Mouse (Mus musculus): ENCODE data around the gene Tifa. TPM values are rescaled to one million over a fixed set of nuclear protein-coding genes. Genes with fewer than 3 reads are reported as not detected.

Gene Tifa
- polyA plus RNA-seq, 1 experiment from 2014 or later: 86.0 TPM

DNA sequence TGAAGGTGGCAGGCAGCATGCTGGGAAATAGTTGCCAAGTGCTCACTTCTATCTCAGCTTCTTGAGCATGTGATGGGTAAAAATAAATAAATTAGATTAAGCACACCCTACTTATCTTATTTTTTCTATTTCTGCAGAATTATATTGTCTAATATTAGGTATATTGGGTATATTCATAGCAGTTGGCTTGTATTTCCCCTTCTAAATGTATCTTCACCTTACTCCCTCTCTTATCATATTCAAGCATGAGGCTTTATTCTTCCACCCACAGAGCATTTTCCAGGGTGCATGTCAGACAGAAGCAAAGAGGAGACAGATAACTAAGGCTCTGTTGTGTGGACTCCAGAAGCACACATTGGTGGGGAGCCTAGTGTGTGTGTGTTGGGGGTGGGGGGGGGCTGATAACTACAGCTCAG lies 31.7 kb upstream of the Tifa start:
- ChIA-PET CTCF (interaction anchor here (0.8 to 8.9 kb wide), 8 partner anchors 8 to 285 kb away, joined by 3 to 47 read pairs (median 4); partner anchors contain the start of gene Neurog2), POLR2A (interaction anchor here (1.0 kb wide), 1 partner anchor 12 kb away, joined by 3 read pairs; no protein-coding TSS in a partner anchor)
- H3K27me3 ChIP-seq: no peaks in the 10 kb centered on the region
- no peak for DNase-seq (ENCODE audit: low read depth, low spot score)
- TF ChIP-seq CTCF (IDR thresholded peaks at IDR 0.05): no peak
- ATAC-seq: no peak
- in situ Hi-C loops (cut with MboI; ENCODE audit: low pct_unique_long_range_greater_than_20kb): loop anchor here (5.0 to 10.0 kb wide), 2 partner anchors 191 to 313 kb away; no protein-coding TSS in a partner anchor

DNA sequence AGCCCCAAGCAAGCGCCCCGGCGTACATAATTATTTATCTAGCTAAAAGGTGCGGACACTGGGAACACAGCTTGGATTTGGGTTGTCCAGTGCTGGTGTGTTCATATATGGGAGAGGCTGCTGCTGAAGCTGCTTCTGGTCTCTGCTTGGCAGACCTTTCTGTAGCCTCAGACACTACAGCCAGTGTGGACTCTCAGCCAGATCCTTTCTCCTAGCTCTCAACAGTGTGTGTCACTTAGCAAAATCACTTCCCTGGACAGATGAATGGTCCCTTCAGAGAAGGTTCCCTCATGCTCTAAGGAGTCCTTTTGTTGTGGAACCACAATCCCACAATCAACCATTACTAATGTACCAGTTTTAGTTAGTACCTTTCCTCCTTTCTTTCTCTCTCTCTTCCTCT lies 30.8 kb upstream of the Tifa start:
- POLR2A ChIA-PET: interaction anchor here (0.7 to 0.9 kb wide), 3 partner anchors 10 to 129 kb away, joined by 3 to 4 read pairs (median 3); no protein-coding TSS in a partner anchor
- in situ Hi-C loops (cut with MboI; ENCODE audit: low pct_unique_long_range_greater_than_20kb): loop anchor here (5.0 to 10.0 kb wide), 2 partner anchors 192 to 314 kb away; no protein-coding TSS in a partner anchor
- DNase-seq (ENCODE audit: low read depth, low spot score): no peak
- ATAC-seq: no peak
- H3K27me3 ChIP-seq: no peaks in the 10 kb centered on the region
- CTCF ChIA-PET: interaction anchor here (0.9 to 8.9 kb wide), 20 partner anchors 9 to 306 kb away, joined by 3 to 53 read pairs (median 6); partner anchors contain the start of gene Neurog2
- no peak for TF ChIP-seq CTCF (IDR thresholded peaks at IDR 0.05)

DNA sequence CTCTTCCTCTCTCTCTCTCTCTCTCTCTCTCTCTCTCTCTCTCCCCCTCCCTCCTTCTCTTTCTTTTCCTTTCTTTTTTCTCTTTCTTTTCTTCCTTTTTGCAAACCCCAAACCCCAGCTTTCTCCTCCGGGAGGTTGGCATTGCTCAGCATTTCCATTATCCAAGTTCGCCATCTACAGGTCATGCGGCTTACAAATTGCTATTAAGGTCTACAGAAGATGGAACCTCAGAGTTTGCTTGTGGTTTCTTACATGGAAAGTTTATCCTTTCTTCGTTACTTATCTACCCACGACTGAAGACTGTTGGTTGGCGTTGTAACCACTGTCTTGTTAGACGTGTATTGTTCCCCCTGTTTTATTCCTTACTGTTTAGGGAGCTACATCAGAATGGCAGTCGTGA lies 30.4 kb upstream of the Tifa start:
- DNase-seq (ENCODE audit: low read depth, low spot score) (no peak), ATAC-seq (peak; percentile 32)
- in situ Hi-C loops (cut with MboI; ENCODE audit: low pct_unique_long_range_greater_than_20kb): loop anchor here (5.0 to 10.0 kb wide), 2 partner anchors 192 to 314 kb away; no protein-coding TSS in a partner anchor
- POLR2A ChIA-PET: interaction anchor here (0.5 to 0.9 kb wide), 7 partner anchors 10 to 566 kb away, joined by 3 to 7 read pairs (median 4); partner anchors contain the start of gene Neurog2
- CTCF ChIA-PET: interaction anchor here (0.7 to 8.9 kb wide), 25 partner anchors 10 to 306 kb away, joined by 3 to 53 read pairs (median 4); partner anchors contain the start of gene Neurog2
- H3K27me3 ChIP-seq: no peaks in the 10 kb centered on the region
- TF ChIP-seq CTCF (IDR thresholded peaks at IDR 0.05): peak; percentile 79

DNA sequence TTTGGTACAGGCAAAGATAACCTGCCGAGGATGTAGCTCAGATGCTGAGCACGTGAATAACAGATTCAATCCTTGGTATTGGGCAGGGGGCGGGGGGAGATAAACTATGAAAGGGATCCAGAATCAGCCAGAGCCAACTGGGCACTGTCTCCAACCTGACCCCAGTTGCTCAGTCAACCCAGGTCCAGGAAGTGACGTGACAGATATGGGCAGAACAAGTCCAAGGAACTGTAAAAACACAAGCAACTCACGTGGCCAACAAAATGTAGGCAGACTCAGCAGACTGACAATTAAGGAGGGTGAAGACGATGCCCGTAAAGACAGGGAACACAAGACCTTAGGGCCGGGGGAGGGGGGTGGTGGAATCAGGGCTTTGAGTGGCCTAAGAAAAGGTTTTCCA lies 27.2 kb upstream of the Tifa start:
- no peaks in the 10 kb centered on the region for H3K27me3 ChIP-seq
- no peak for ATAC-seq
- POLR2A ChIA-PET: interaction anchor here (0.6 kb wide), 2 partner anchors 318 to 400 kb away, joined by 3 to 9 read pairs; no protein-coding TSS in a partner anchor
- TF ChIP-seq CTCF (IDR thresholded peaks at IDR 0.05): no peak
- in situ Hi-C loops (cut with MboI; ENCODE audit: low pct_unique_long_range_greater_than_20kb): no loop called here
- CTCF ChIA-PET: interaction anchor here (0.6 to 8.9 kb wide), 17 partner anchors 7 to 197 kb away, joined by 3 to 53 read pairs (median 4); partner anchors contain the start of genes Alpk1 and Neurog2
- DNase-seq (ENCODE audit: low read depth, low spot score): no peak

DNA sequence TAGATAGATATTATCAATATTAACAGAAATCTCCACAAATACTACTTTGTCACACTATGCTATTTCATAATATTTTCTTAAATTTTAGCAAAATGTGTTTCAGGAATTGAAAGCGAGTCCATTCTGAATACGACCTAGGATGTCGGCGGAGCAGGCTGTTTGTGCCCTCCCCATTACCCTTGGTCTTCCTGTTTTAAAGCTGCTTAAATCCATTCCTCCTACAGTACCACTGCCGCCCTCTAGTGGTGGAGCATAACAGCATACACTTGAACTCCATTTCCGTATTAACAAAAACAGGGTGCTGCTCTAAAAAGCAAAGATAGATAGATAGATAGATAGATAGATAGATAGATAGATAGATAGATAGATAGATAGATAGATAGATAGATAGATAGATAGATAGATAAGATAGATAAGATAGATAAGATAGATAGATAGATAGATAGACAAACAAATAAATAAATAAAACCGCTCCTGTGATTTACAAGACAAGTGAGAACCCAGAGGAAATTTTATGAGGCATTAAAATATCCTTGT lies 26.5 kb upstream of the Tifa start:
- ATAC-seq (peak; percentile 90), DNase-seq (ENCODE audit: low read depth, low spot score) (peak; percentile 61)
- H3K27me3 ChIP-seq: no peaks in the 10 kb centered on the region
- ChIA-PET POLR2A (interaction anchor here (0.8 kb wide), 1 partner anchor 88 kb away, joined by 4 read pairs; no protein-coding TSS in a partner anchor), CTCF (interaction anchor here (0.6 to 8.9 kb wide), 14 partner anchors 8 to 196 kb away, joined by 3 to 53 read pairs (median 3); partner anchors contain the start of genes Alpk1 and Neurog2)
- in situ Hi-C loops (cut with MboI; ENCODE audit: low pct_unique_long_range_greater_than_20kb): no loop called here
- TF ChIP-seq CTCF (IDR thresholded peaks at IDR 0.05): peak; percentile 92

DNA sequence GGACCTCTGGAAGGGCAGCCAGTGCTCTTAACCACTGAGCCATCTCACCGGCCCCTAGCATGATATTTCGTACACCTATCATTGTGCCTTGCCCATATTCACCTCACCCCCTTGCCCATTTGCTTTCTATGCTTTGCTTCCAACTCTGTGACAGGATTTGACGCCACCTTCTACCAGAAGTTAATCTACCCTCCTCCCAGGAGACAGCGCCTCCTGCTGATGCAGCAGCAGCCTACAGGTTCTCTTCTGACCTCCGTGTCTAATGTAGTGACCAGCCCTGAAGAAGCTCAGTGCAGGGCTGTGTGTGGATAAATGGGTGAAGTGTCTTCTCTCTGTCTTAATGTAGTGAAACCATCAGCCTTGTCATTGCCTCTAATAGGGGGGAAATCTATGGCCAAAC lies 25.1 kb upstream of the Tifa start:
- TF ChIP-seq CTCF (IDR thresholded peaks at IDR 0.05): peak; percentile 59
- CTCF ChIA-PET: interaction anchor here (1.1 to 3.7 kb wide), 5 partner anchors 10 to 186 kb away, joined by 3 to 10 read pairs (median 6); partner anchors contain the start of gene Alpk1
- ATAC-seq: no peak
- in situ Hi-C loops (cut with MboI; ENCODE audit: low pct_unique_long_range_greater_than_20kb): no loop called here
- no peak for DNase-seq (ENCODE audit: low read depth, low spot score)
- POLR2A ChIA-PET: no interaction called here
- no peaks in the 10 kb centered on the region for H3K27me3 ChIP-seq

DNA sequence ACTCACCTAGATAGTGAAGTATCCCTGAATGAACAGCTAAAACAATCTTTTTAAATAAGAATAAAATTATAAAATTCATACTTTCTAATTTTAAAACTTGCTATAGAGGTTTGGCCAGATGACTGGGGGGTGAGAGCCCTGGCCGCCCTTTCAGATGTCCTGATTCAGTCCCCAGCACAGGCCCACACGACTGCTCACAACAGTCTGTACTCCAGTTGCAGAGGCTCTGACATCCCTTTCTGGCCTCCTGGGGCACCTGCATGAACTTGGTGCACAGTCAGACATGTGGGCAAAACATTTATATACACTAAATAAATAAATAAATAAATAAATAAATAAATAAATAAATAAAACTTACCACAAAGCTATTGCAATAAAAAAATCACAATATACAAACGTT lies 23.6 kb upstream of the Tifa start:
- no peak for TF ChIP-seq CTCF (IDR thresholded peaks at IDR 0.05)
- POLR2A ChIA-PET: interaction anchor here (0.9 kb wide), 1 partner anchor 14 kb away, joined by 4 read pairs; the partner anchor contains the start of gene Alpk1
- no peaks in the 10 kb centered on the region for H3K27me3 ChIP-seq
- DNase-seq (ENCODE audit: low read depth, low spot score) (no peak), ATAC-seq (no peak)
- in situ Hi-C loops (cut with MboI; ENCODE audit: low pct_unique_long_range_greater_than_20kb): no loop called here
- CTCF ChIA-PET: interaction anchor here (0.9 to 3.7 kb wide), 3 partner anchors 11 to 141 kb away, joined by 4 to 10 read pairs (median 10); partner anchors contain the start of gene Alpk1

DNA sequence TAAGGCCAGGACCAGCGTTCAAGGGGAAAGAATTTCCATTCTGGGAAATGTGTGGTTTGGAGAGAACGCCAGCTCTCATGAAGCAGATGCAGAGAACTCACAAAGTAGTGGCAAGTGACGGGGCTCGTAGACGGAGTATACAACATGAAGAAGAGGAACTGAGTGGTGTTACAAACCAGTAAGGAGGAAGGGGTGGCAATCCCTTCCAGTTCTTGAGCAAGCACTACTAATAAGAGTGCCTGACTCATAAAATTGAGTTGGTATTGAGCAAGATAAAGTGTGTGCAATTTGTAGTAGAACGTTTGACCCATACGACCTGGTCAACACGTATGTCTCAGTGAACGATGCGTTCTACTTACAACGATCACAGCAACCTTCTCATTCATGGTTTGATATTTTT lies 20.5 kb upstream of the Tifa start:
- ChIA-PET CTCF (interaction anchor here (1.0 kb wide), 1 partner anchor 10 kb away, joined by 5 read pairs; the partner anchor contains the start of gene Alpk1), POLR2A (no interaction called here)
- no peak for TF ChIP-seq CTCF (IDR thresholded peaks at IDR 0.05)
- no peak for ATAC-seq
- no peaks in the 10 kb centered on the region for H3K27me3 ChIP-seq
- in situ Hi-C loops (cut with MboI; ENCODE audit: low pct_unique_long_range_greater_than_20kb): no loop called here
- no peak for DNase-seq (ENCODE audit: low read depth, low spot score)

DNA sequence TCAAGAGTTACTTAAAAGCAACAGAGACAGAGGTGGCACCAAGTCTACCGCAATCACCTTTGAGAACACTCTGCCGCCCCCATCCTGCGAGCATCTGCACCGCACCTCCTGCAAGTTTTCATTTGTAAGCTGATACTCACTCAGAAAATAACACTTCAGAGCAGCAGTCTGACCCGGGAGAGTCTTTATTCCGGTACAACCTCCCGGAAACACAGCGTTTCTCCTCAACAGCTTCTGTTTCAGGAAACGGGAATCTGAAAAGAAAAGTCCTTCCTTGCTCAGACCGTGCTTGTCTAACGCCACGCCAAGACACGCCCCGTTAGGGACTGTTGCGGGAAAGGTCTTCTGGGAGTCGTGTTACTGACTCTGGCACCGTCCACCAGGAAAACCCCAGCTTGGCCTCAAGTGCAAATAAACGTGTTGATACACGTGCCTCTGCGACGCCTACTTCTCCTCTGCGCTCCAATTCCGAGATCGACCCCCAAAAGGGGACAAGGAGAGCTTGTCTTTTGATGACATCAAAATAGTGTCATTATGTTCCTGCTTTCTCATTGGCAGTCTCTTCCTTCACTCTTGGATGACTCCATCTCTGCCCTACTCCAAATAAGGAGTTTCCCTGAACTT lies 9.5 kb upstream of the Tifa start, which contains the start of gene Alpk1:
Gene Alpk1 (minus strand): TSS at position 507 of the 624 bp plus-strand sequence.
- in situ Hi-C loops (cut with MboI; ENCODE audit: low pct_unique_long_range_greater_than_20kb): loop anchor here (10.0 kb wide), 1 partner anchor 165 kb away; no protein-coding TSS in a partner anchor
- CTCF ChIA-PET: interaction anchor here (0.7 to 2.0 kb wide), 13 partner anchors 9 to 223 kb away, joined by 3 to 10 read pairs (median 4); partner anchors contain the start of gene Tifa
- DNase-seq (ENCODE audit: low read depth, low spot score): peak; percentile 60
- no peaks in the 10 kb centered on the region for H3K27me3 ChIP-seq
- peak; percentile 96 for ATAC-seq
- TF ChIP-seq CTCF (IDR thresholded peaks at IDR 0.05): peak; percentile 92
- POLR2A ChIA-PET: interaction anchor here (0.9 to 1.9 kb wide), 5 partner anchors 9 to 25 kb away, joined by 3 to 12 read pairs (median 4); partner anchors contain the start of gene Tifa

DNA sequence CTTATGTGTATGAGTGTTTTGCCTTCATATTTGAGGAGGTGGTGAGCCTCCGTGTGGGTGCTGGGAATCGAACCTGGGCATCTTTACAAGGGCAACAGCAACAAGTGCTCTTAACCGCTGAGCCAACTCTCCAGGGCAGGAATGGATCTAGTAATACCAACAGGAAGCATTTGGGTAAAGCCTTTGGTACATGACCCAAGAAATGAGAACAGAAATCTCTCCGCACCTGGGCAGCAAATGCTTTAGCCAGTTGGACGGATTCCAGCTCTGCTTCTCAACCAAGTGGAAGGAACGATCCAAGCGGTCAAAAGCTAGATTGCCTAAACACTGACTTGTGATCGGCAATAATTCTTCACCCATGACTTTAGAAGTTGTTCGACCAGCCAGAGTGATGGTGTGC lies 8.7 kb upstream of the Tifa start:
- CTCF ChIA-PET: interaction anchor here (1.0 to 1.9 kb wide), 5 partner anchors 8 to 147 kb away, joined by 3 to 10 read pairs (median 4); partner anchors contain the start of gene Tifa
- no peak for DNase-seq (ENCODE audit: low read depth, low spot score)
- in situ Hi-C loops (cut with MboI; ENCODE audit: low pct_unique_long_range_greater_than_20kb): loop anchor here (10.0 kb wide), 1 partner anchor 164 kb away; no protein-coding TSS in a partner anchor
- POLR2A ChIA-PET: interaction anchor here (1.3 kb wide), 1 partner anchor 8 kb away, joined by 12 read pairs; the partner anchor contains the start of gene Tifa
- no peak for TF ChIP-seq CTCF (IDR thresholded peaks at IDR 0.05)
- H3K27me3 ChIP-seq: no peaks in the 10 kb centered on the region
- ATAC-seq: no peak
